Mouse (Mus musculus) T-helper 2 cell (primary cell): Measurements from ENCODE around the gene Adcy7.

Experiments used
- in situ Hi-C: fragments of 300-600 bp; cut with MboI, MseI; formaldehyde crosslinking; loops from one replicate; pipeline ENCODE4 v1.15.1; 2025; ENCODE audit warnings: high pct_unique_total_duplicates

Gene Adcy7

GRCm38 (mm10) chr8:88272231-88273050, at the start of gene Adcy7:
Adcy7 (plus strand) TSS chr8:88272403.
- in situ Hi-C loops, result no loop called here

- in situ Hi-C loops, result no loop called here
These were observed 46.8 kb upstream of the Adcy7 start for GRCm38 (mm10) chr8:88225358-88225757.

GRCm38 (mm10) chr8:88227851-88228250, 44.4 kb upstream of the Adcy7 start:
- in situ Hi-C loops, result no loop called here

- in situ Hi-C loops, result no loop called here
These were observed 43.9 kb upstream of the Adcy7 start for GRCm38 (mm10) chr8:88228286-88228685.

GRCm38 (mm10) chr8:88228800-88229199, 43.4 kb upstream of the Adcy7 start:
- in situ Hi-C loops, result no loop called here

- in situ Hi-C loops, result loop anchor here (5.0 kb wide), 1 partner anchor 74 kb away; no protein-coding TSS in a partner anchor
These were observed 35.5 kb upstream of the Adcy7 start for GRCm38 (mm10) chr8:88236666-88237065.

- in situ Hi-C loops, result loop anchor here (5.0 kb wide), 1 partner anchor 75 kb away; no protein-coding TSS in a partner anchor
These were observed 34.6 kb upstream of the Adcy7 start for GRCm38 (mm10) chr8:88237606-88238005.

- in situ Hi-C loops, result loop anchor here (5.0 kb wide), 1 partner anchor 77 kb away; no protein-coding TSS in a partner anchor
These were observed 32.9 kb upstream of the Adcy7 start for GRCm38 (mm10) chr8:88239277-88239676.

GRCm38 (mm10) chr8:88241871-88242270, 30.3 kb upstream of the Adcy7 start:
- in situ Hi-C loops, result loop anchor here (5.0 kb wide), 1 partner anchor 40 kb away; no protein-coding TSS in a partner anchor

GRCm38 (mm10) chr8:88244298-88244697, 27.9 kb upstream of the Adcy7 start:
- in situ Hi-C loops, result loop anchor here (5.0 kb wide), 1 partner anchor 42 kb away; no protein-coding TSS in a partner anchor

- in situ Hi-C loops, result no loop called here
These were observed 19.4 kb upstream of the Adcy7 start for GRCm38 (mm10) chr8:88252791-88253190.

- in situ Hi-C loops, result loop anchor here (5.0 kb wide), 1 partner anchor 92 kb away; no protein-coding TSS in a partner anchor
These were observed 17.2 kb upstream of the Adcy7 start for GRCm38 (mm10) chr8:88254957-88255356.

- in situ Hi-C loops, result loop anchor here (5.0 kb wide), 1 partner anchor 89 kb away; no protein-coding TSS in a partner anchor
These were observed 14.2 kb upstream of the Adcy7 start for GRCm38 (mm10) chr8:88258024-88258423.

GRCm38 (mm10) chr8:88258544-88258943, 13.7 kb upstream of the Adcy7 start:
- in situ Hi-C loops, result loop anchor here (5.0 kb wide), 1 partner anchor 89 kb away; no protein-coding TSS in a partner anchor

GRCm38 (mm10) chr8:88260466-88260980, 11.7 kb upstream of the Adcy7 start:
- in situ Hi-C loops, result no loop called here

GRCm38 (mm10) chr8:88262831-88263635, 9.2 kb upstream of the Adcy7 start:
- in situ Hi-C loops, result no loop called here

- in situ Hi-C loops, result no loop called here
These were observed 6.7 kb upstream of the Adcy7 start for GRCm38 (mm10) chr8:88265511-88265910.

GRCm38 (mm10) chr8:88266170-88266800, 5.9 kb upstream of the Adcy7 start:
- in situ Hi-C loops, result no loop called here

GRCm38 (mm10) chr8:88266801-88267403, 5.3 kb upstream of the Adcy7 start:
- in situ Hi-C loops, result no loop called here

- in situ Hi-C loops, result no loop called here
These were observed 2.9 kb upstream of the Adcy7 start for GRCm38 (mm10) chr8:88269107-88269875.
